Mouse (Mus musculus) heart, embryonic 14.5 days (tissue): ENCODE measurements around the gene Onecut3. TPM values are rescaled to one million over a fixed set of nuclear protein-coding genes. Genes with fewer than 3 reads are reported as not detected.

ENCODE experiments used
- ATAC-seq: fragments of 200-750 bp; cut with Nextera tagmentation; 2 replicates; pipeline ENCODE4 v1.8.0; 2017; ENCODE audit warnings: low read depth, moderate TSS enrichment; ENCODE audit not compliant: insufficient number of reproducible peaks, insufficient read depth, low FRiP score
- H3K27ac ChIP-seq, 2 experiments: fragments of 200-500 bp in 1 of 2; fragments of 300-500 bp in 1 of 2; sonication (generic) in 1 of 2; replicated peaks in 1 of 2; 2 replicates each; pipeline ENCODE4 v1.5.1; 2012 to 2014; ENCODE audit warnings: low read depth in 2 of 2, low read length in 2 of 2, control low read depth in 1 of 2, mild to moderate bottlenecking in 1 of 2, mixed read lengths in 1 of 2; ENCODE audit not compliant: control insufficient read depth in 1 of 2, insufficient read depth in 1 of 2
- H3K27me3 ChIP-seq: fragments of 300-500 bp; sonication (generic); 2 replicates; pipeline ENCODE4 v1.6.1; 2014; ENCODE audit warnings: mild to moderate bottlenecking, low read length, control low read depth; ENCODE audit not compliant: control insufficient read depth, insufficient read depth
- H3K36me3 ChIP-seq: fragments of 300-500 bp; sonication (generic); 2 replicates; pipeline ENCODE4 v1.6.1; 2014; ENCODE audit warnings: mild to moderate bottlenecking, control low read depth, low read length, mixed read lengths; ENCODE audit not compliant: control insufficient read depth, insufficient read depth
- H3K4me1 ChIP-seq, 2 experiments: fragments of 200-500 bp in 1 of 2; fragments of 300-500 bp in 1 of 2; sonication (generic) in 1 of 2; 2 replicates each; pipeline ENCODE4 v1.6.1; 2012 to 2014; ENCODE audit warnings: low read length in 2 of 2, control low read depth in 1 of 2, mixed read lengths in 1 of 2; ENCODE audit not compliant: control insufficient read depth in 2 of 2, insufficient read depth in 2 of 2
- H3K4me2 ChIP-seq: fragments of 300-500 bp; sonication (generic); 2 replicates; pipeline ENCODE4 v1.6.1; 2014; ENCODE audit warnings: mild to moderate bottlenecking, low read length
- H3K4me3 ChIP-seq, 2 experiments: fragments of 200-500 bp in 1 of 2; fragments of 300-500 bp in 1 of 2; sonication (generic) in 1 of 2; 2 replicates each; pipeline ENCODE4 v1.5.1; 2012 to 2014; ENCODE audit warnings: low read length in 2 of 2, mild to moderate bottlenecking in 2 of 2, control low read depth in 1 of 2, low read depth in 1 of 2, moderate library complexity in 1 of 2; ENCODE audit not compliant: control insufficient read depth in 1 of 2, insufficient read depth in 1 of 2
- H3K9ac ChIP-seq: fragments of 300-500 bp; sonication (generic); 2 replicates; pipeline ENCODE4 v1.6.1; 2014; ENCODE audit warnings: mild to moderate bottlenecking, low read length
- H3K9me3 ChIP-seq: fragments of 300-500 bp; sonication (generic); 2 replicates; pipeline ENCODE4 v1.6.1; 2016; ENCODE audit warnings: low read length, control low read depth; ENCODE audit not compliant: control insufficient read depth
- WGBS: fragments of 180-500 bp; shearing (Covaris S2); extraction: QIAGEN DNeasy Blood & Tissue Kit; methylation state at CpG from one replicate; pipeline ENCODE4 v1.1.7; 2014; 5-methylcytosine and 5-hydroxymethylcytosine counted together
- polyA plus RNA-seq: library from polyadenylated mRNA; unstranded; fragments of >200 nt; fragmentation: Nextera tagmentation; extraction: Ambion mirVana; gene quantifications from 2 replicates; pipeline ENCODE4 v1.2.1, GENCODE M21; 2014

Onecut3 gene
- polyA plus RNA-seq, 1 experiment from 2014 or later = not detected

GRCm38 (mm10) chr10:80519287-80519686, 24.7 kb downstream of the Onecut3 start:
- no peaks in the 10 kb centered on the region for H3K4me1 ChIP-seq
- no peaks in the 10 kb centered on the region for H3K36me3 ChIP-seq
- H3K27me3 ChIP-seq = peaks cover 15% of the 10 kb centered on the region
- no peak overlapping the region for H3K27ac ChIP-seq
- no peaks in the 10 kb centered on the region for H3K9me3 ChIP-seq
- no peak for ATAC-seq
- H3K9ac ChIP-seq = no peak overlapping the region
- WGBS = 60% methylated on average over 2 of the region's 2 CpGs
- no peak overlapping the region for H3K4me3 ChIP-seq
- no peak overlapping the region for H3K4me2 ChIP-seq

- no peaks in the 10 kb centered on the region for H3K9me3 ChIP-seq
- H3K4me3 ChIP-seq = no peak overlapping the region
- 0 out of 4 replicates have a peak, but pooled peaks cover 0 to 3% of the 10 kb centered on the region in 2 experiments for H3K4me1 ChIP-seq
- H3K4me2 ChIP-seq = no peak overlapping the region
- H3K9ac ChIP-seq = no peak overlapping the region
- no peaks in the 10 kb centered on the region for H3K36me3 ChIP-seq
- no peak overlapping the region for H3K27ac ChIP-seq
- 94% methylated on average over 7 of the region's 7 CpGs for WGBS
- ATAC-seq = no peak
- H3K27me3 ChIP-seq = no peaks in the 10 kb centered on the region
Measured at GRCm38 (mm10) chr10:80523299-80523698, 28.7 kb downstream of the Onecut3 start.

- H3K27me3 ChIP-seq = no peaks in the 10 kb centered on the region
- H3K9ac ChIP-seq = no peak overlapping the region
- 0 out of 2 replicates have a peak, but pooled peaks have one; percentile 29 for ATAC-seq
- H3K4me3 ChIP-seq = no peak overlapping the region
- H3K4me2 ChIP-seq = no peak overlapping the region
- H3K4me1 ChIP-seq = 0 out of 4 replicates have a peak, but pooled peaks cover 0 to 3% of the 10 kb centered on the region in 2 experiments
- no peaks in the 10 kb centered on the region for H3K36me3 ChIP-seq
- H3K9me3 ChIP-seq = no peaks in the 10 kb centered on the region
- 26% methylated on average over 9 of the region's 9 CpGs for WGBS
- H3K27ac ChIP-seq = no peak overlapping the region
Measured at GRCm38 (mm10) chr10:80526172-80526571, 31.5 kb downstream of the Onecut3 start.

- 81% methylated on average over 11 of the region's 11 CpGs for WGBS
- H3K36me3 ChIP-seq = no peaks in the 10 kb centered on the region
- no peak overlapping the region for H3K27ac ChIP-seq
- no peak overlapping the region for H3K9ac ChIP-seq
- no peak overlapping the region for H3K4me2 ChIP-seq
- no peak overlapping the region for H3K4me3 ChIP-seq
- peaks cover 0 to 8% of the 10 kb centered on the region in 2 experiments; a peak in 1 of 4 replicates for H3K4me1 ChIP-seq
- H3K9me3 ChIP-seq = no peaks in the 10 kb centered on the region
- ATAC-seq = no peak
- peaks cover 13% of the 10 kb centered on the region for H3K27me3 ChIP-seq
Measured at GRCm38 (mm10) chr10:80532783-80533182, 38.1 kb downstream of the Onecut3 start.

- Histone ChIP-seq H3K27ac (no peak overlapping the region), H3K27me3 (peaks cover 16% of the 10 kb centered on the region), H3K36me3 (no peaks in the 10 kb centered on the region), H3K9me3 (no peaks in the 10 kb centered on the region), H3K4me3 (no peak overlapping the region), H3K9ac (no peak overlapping the region), H3K4me1 (peaks cover 1 to 8% of the 10 kb centered on the region in 2 experiments; a peak in 3 of 4 replicates), H3K4me2 (no peak overlapping the region)
- WGBS = 7% methylated on average over 7 of the region's 7 CpGs
- no peak for ATAC-seq
Measured at GRCm38 (mm10) chr10:80533704-80534103, 39.1 kb downstream of the Onecut3 start.

GRCm38 (mm10) chr10:80535071-80535470, 40.4 kb downstream of the Onecut3 start:
- no peak overlapping the region for H3K9ac ChIP-seq
- H3K4me1 ChIP-seq = peaks cover 2 to 11% of the 10 kb centered on the region in 2 experiments; a peak in 3 of 4 replicates
- no peaks in the 10 kb centered on the region for H3K9me3 ChIP-seq
- no peak overlapping the region for H3K27ac ChIP-seq
- peaks cover 16% of the 10 kb centered on the region for H3K27me3 ChIP-seq
- WGBS = 11% methylated on average over 14 of the region's 14 CpGs
- H3K36me3 ChIP-seq = no peaks in the 10 kb centered on the region
- peak overlapping the region; percentile 27 for H3K4me2 ChIP-seq
- no peak overlapping the region for H3K4me3 ChIP-seq
- no peak for ATAC-seq

GRCm38 (mm10) chr10:80535711-80536110, 41.1 kb downstream of the Onecut3 start:
- Histone ChIP-seq H3K36me3 (0 out of 2 replicates have a peak, but pooled peaks cover 2% of the 10 kb centered on the region), H3K4me2 (peak overlapping the region; percentile 27; the same call in 1 of the 2 replicates), H3K9me3 (no peaks in the 10 kb centered on the region), H3K4me3 (no peak overlapping the region), H3K4me1 (peaks cover 2 to 11% of the 10 kb centered on the region in 2 experiments; a peak in 3 of 4 replicates), H3K27ac (no peak overlapping the region), H3K9ac (no peak overlapping the region), H3K27me3 (peaks cover 16% of the 10 kb centered on the region)
- no peak for ATAC-seq
- WGBS = 11% methylated on average over 13 of the region's 13 CpGs

GRCm38 (mm10) chr10:80538180-80538579, 43.5 kb downstream of the Onecut3 start:
- H3K4me1 ChIP-seq = peaks cover 2 to 11% of the 10 kb centered on the region in 2 experiments; a peak in 3 of 4 replicates
- no peak overlapping the region for H3K4me2 ChIP-seq
- H3K9me3 ChIP-seq = no peaks in the 10 kb centered on the region
- no peak overlapping the region for H3K27ac ChIP-seq
- 54% methylated on average over 5 of the region's 5 CpGs for WGBS
- no peak overlapping the region for H3K9ac ChIP-seq
- H3K4me3 ChIP-seq = no peak overlapping the region
- H3K36me3 ChIP-seq = peaks cover 27% of the 10 kb centered on the region
- no peak for ATAC-seq
- peaks cover 16% of the 10 kb centered on the region for H3K27me3 ChIP-seq
